Mouse (Mus musculus): ENCODE data around the gene Rcbtb2.

GRCm38 (mm10) chr14:73112186-73112840 is 10.5 kb upstream of the Rcbtb2 start:
- TF ChIP-seq CTCF (IDR thresholded peaks at IDR 0.05; ENCODE audit: insufficient read depth, low read length) = no peak
- TF ChIP-seq POLR2A (IDR thresholded peaks at IDR 0.05; ENCODE audit: borderline replicate concordance, extremely low read depth, low read depth, low read length) = no peak
